Mouse (Mus musculus) liver, adult 2 months (tissue): ENCODE results near the gene 5031439G07Rik.

Source experiments
- CTCF ChIP-seq: fragments of 200-500 bp; IDR thresholded peaks from 2 replicates; pipeline ENCODE4 v1.5.1; 2011; ENCODE audit warnings: low read depth, low read length, control low read depth
- POLR2A ChIP-seq: fragments of 200-500 bp; IDR thresholded peaks from 2 replicates; pipeline ENCODE4 v1.6.1; 2011; ENCODE audit warnings: low read length, control low read depth; ENCODE audit not compliant: insufficient read depth; ENCODE audit errors: extremely low read depth

- TF ChIP-seq CTCF = no peak
- TF ChIP-seq POLR2A = no peak
Observed at GRCm38 (mm10) chr15:84934901-84935300, 53.5 kb downstream of the 5031439G07Rik start.
